Mouse (Mus musculus) lung, postnatal 36 days (tissue): ENCODE data around the gene Fam117b.

ENCODE experiments used
- DNase-seq: peaks from one replicate; pipeline ENCODE4 v3.0.0; 2022; ENCODE audit warnings: mixed read lengths

The Fam117b gene

GRCm38 (mm10) chr1:59912413-59913157 is at the start of gene Fam117b:
Gene Fam117b, plus strand, starts transcription at chr1:59913006.
- peak; percentile 99 for DNase-seq

DNA sequence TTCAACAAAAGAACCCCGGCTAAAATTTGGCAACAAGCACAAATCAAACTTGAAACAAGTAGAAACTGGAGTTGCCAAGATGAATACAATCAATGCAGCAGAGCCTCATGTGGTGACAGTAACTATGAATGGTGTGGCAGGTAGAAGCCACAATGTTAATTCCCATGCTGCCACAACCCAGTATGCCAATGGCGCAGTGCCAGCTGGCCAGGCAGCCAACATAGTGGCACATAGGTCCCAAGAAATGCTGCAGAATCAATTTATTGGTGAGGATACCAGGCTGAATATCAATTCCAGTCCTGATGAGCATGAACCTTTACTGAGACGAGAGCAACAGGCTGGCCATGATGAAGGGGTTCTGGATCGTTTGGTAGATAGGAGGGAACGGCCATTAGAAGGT is 44.8 kb upstream of the Fam117b start:
- no peak for DNase-seq

- no peak for DNase-seq
Measured at GRCm38 (mm10) chr1:59874023-59874422, 38.8 kb upstream of the Fam117b start.

- no peak for DNase-seq
Measured at GRCm38 (mm10) chr1:59878098-59878497, 34.7 kb upstream of the Fam117b start.

- peak; percentile 89 for DNase-seq
Measured at GRCm38 (mm10) chr1:59883349-59884134, 29.3 kb upstream of the Fam117b start.

DNA sequence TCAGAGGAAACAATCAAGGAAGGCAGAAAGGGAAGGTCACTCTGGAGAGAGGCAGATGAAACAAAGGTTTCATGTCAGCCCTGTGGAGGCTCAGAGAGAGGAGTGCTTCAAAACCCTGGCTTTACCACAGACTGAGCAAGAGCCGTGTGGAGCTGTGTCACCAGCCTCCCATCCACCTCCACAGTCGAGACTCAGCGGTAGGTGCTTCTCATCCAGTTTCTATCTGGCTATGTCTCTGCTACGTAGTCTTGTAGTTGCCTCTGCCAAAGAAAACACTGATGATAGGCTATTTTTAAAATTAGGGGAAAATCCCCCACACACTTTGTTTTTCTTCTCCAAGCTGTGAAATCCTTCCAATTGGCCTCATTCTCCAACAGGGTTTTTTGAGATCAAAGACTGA is 25.9 kb upstream of the Fam117b start:
- DNase-seq = no peak

GRCm38 (mm10) chr1:59888018-59888417 is 24.8 kb upstream of the Fam117b start:
- DNase-seq = no peak

DNA sequence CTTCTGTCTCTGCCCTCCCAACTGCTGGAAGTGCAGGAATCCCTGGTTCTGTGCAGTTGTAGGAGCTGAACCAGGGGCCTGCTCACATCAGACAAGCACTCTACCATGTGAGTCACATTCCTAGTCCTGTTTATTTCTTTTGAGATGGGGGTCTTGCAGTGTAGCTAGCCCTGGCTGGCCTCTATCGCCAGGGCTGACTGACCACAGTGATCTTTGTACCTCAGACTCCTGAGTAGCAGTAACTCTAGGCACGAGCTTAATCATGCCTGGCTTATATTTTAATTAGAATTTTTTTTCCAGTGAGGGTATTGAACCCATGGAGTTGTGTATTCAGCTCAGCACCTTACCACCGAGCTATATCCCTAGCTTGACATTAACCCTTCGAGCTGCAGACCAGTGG is 21.6 kb upstream of the Fam117b start:
- DNase-seq = no peak

DNA sequence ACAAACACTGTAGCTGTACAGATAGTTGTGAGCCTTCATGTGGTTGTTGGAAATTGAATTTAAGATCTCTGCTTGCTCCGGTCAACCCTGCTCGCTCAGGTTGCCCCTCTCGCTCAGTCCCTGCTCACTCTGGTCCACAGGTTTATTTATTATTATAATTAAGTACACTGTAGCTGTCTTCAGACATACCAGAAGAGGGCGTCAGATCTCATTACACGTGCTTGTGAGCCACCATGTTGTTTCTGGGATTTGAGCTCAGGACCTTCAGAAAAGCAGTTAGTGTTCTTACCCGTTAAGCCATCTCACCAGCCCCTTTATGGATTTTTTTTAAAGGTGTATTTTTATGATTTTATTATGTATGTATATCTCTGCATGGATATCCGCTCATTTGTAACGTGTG is 20.0 kb upstream of the Fam117b start:
- DNase-seq = no peak

DNA sequence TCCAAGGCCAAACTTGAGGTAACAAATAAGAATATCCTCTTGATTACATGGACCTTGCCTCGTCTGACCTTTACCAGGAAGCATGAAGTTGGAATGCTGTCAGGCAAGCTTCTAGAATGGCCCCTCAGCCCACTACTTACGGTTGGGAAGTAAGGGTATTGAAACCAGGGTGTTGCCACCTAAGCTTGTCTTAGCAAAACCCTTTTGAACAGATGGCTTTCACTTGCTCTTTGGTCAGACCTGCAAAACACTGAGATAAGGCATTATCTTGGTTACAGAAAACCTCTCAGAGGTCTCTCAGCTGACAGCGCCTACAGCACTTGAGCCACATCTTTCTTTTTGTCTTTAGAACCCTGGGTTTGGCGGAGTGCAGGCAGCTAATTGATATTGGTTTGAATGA is 18.8 kb upstream of the Fam117b start:
- no peak for DNase-seq

- DNase-seq = peak; percentile 90
Measured at GRCm38 (mm10) chr1:59895456-59895855, 17.4 kb upstream of the Fam117b start.

GRCm38 (mm10) chr1:59897147-59897798 is 15.5 kb upstream of the Fam117b start:
- no peak for DNase-seq

- DNase-seq = no peak
Measured at GRCm38 (mm10) chr1:59899679-59900078, 13.1 kb upstream of the Fam117b start.

GRCm38 (mm10) chr1:59901082-59901876 is 11.5 kb upstream of the Fam117b start:
- no peak for DNase-seq

DNA sequence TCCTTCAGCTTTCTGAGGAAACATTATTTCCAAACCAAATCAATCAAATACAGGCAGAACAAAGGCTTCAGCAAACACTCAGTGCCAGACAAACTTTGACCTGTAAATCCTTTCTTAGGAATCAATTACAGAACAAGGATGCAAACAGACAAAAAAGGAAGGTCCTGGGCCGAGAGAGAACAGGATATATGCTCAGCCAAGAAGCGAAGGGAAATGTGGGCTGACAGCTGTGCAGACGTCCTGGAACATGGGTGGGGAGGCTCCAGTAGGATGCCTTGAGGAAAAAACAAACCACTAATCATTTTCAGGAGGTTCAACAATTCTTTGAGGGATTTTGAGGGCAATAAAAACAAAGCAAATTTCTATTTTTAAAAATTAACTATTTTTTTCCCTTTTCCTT is 10.2 kb upstream of the Fam117b start:
- DNase-seq = peak; percentile 78

DNA sequence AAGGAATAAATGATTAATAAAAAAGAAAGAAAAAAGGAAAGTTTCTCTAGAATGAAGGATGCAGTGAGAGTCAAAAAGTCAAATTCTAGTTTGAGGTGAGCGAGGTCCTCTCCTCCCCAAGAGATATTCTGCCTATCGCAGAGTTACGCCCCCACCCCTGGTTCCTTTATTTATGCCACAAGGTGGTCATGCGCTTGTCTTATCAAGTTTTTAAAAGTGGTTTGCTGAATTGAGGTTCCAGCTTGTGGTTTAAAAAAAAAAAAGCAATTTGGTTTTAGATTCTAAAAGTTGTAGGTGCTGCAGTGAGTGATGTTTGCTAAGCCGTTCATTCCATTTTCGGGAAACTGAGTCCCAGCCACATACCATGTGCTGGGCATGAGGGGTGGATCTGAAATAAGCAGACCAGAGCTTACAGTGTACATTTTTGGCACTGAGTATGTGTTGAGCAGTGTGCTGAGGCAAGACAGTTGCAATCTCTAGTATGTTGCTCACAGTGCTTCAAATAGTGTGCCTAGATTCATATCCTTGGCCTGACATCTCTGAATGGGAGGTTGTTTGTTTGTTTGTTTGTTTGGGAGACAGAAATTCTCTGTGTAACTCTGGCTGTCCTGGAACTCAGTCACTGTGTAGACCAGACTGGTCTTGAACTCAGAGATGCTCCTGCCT is 8.0 kb upstream of the Fam117b start:
- no peak for DNase-seq

- DNase-seq = no peak
Measured at GRCm38 (mm10) chr1:59905916-59906315, 6.9 kb upstream of the Fam117b start.

DNA sequence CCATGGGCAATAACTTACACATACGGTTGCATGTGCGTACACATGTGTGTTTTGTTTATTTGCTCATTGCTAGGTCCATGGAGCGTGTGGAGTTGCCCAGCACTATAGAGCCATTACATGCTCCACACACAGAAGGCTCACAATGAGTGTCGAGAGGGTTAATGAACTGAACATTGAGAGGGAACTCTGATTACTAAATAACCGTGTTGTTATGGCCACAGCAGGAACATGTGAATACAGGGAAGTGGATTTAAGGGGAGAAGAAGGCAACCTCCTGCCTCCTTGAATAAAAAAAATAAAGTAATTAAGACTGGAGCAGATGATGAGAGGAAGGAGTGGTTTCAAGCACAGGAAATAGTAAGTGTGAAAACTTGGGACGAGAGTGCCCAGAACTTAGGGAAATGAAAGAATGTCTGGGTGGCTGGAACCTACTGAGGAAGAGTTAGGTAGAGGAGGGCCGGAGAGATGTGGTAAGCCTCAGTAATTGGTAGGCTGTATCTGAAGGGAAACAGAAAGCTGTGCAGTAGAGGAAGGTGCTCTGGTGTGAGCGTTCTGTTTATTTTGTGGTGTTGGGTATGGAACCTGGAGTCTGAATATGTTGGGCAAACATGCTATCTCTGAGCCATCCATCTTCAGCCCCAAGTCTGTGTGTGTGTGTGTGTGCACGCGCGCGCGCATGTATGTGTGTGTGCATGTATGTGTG is 5.8 kb upstream of the Fam117b start:
- DNase-seq = no peak

GRCm38 (mm10) chr1:59907700-59908099 is 5.1 kb upstream of the Fam117b start:
- DNase-seq = peak; percentile 38

GRCm38 (mm10) chr1:59910941-59911340 is 1.9 kb upstream of the Fam117b start:
- no peak for DNase-seq

GRCm38 (mm10) chr1:59913195-59913868 is 526 bp downstream of the Fam117b start:
- no peak for DNase-seq
